Mouse (Mus musculus) myocyte (in vitro differentiated cells): ENCODE data around the gene Olfr750. TPM values are rescaled to one million over a fixed set of nuclear protein-coding genes. Genes with fewer than 3 reads are reported as not detected.

Experiments used
- H3K27me3 ChIP-seq: one replicate; pipeline ENCODE4 v1.6.1; 2011; ENCODE audit not compliant: control insufficient read depth, insufficient read depth, insufficient read length
- H3K36me3 ChIP-seq: one replicate; pipeline ENCODE4 v1.6.1; 2011; ENCODE audit not compliant: control insufficient read depth, insufficient read depth
- H3K4me2 ChIP-seq: one replicate; pipeline ENCODE4 v1.6.1; 2011; ENCODE audit warnings: low read depth, control low read depth
- H3K4me3 ChIP-seq: one replicate; pipeline ENCODE4 v1.5.1; 2011; ENCODE audit warnings: mild to moderate bottlenecking, control low read depth, moderate library complexity
- H3K79me2 ChIP-seq: one replicate; pipeline ENCODE4 v1.6.1; 2011; ENCODE audit not compliant: control insufficient read depth, insufficient read depth
- H3ac ChIP-seq: one replicate; pipeline ENCODE4 v1.6.1; 2011; ENCODE audit not compliant: control insufficient read depth, insufficient read length
- CEBPB ChIP-seq: IDR thresholded peaks from 2 replicates; pipeline ENCODE4 v1.6.1; 2011; ENCODE audit warnings: mild to moderate bottlenecking, moderate library complexity; ENCODE audit not compliant: poor library complexity, insufficient read depth, severe bottlenecking
- E2F4 ChIP-seq: IDR thresholded peaks from one replicate; pipeline ENCODE4 v1.6.1; 2011; ENCODE audit warnings: mild to moderate bottlenecking, control low read depth, moderate library complexity; ENCODE audit not compliant: insufficient read depth
- MAX ChIP-seq: IDR thresholded peaks from one replicate; pipeline ENCODE4 v1.6.1; 2011; ENCODE audit warnings: low read depth, mild to moderate bottlenecking, control low read depth
- MYOD1 ChIP-seq, 3 experiments: IDR thresholded peaks; one replicate each; pipeline ENCODE4 v1.6.1; 2011; ENCODE audit warnings: control low read depth in 2 of 3, low read depth in 2 of 3, mild to moderate bottlenecking in 2 of 3, moderate library complexity in 1 of 3; ENCODE audit not compliant: insufficient read length in 2 of 3, control insufficient read depth in 1 of 3
- MYOG ChIP-seq, 3 experiments: IDR thresholded peaks; one replicate each; pipeline ENCODE4 v1.6.1; 2011; ENCODE audit warnings: control low read depth in 2 of 3, low read depth in 2 of 3, mild to moderate bottlenecking in 2 of 3; ENCODE audit not compliant: insufficient read length in 2 of 3, control insufficient read depth in 1 of 3, insufficient read depth in 1 of 3
- POLR2A ChIP-seq: IDR thresholded peaks from one replicate; pipeline ENCODE4 v1.6.1; 2011; ENCODE audit warnings: low read depth, mild to moderate bottlenecking, control low read depth, moderate library complexity; ENCODE audit not compliant: insufficient read length
- POLR2AphosphoS2 ChIP-seq: IDR thresholded peaks from one replicate; pipeline ENCODE4 v1.6.1; 2011; ENCODE audit warnings: low read depth, control low read depth; ENCODE audit not compliant: insufficient read length
- REST ChIP-seq: IDR thresholded peaks from one replicate; pipeline ENCODE4 v1.6.1; 2011; ENCODE audit warnings: mild to moderate bottlenecking, control low read depth, moderate library complexity; ENCODE audit not compliant: insufficient read depth, insufficient read length
- SRF ChIP-seq: IDR thresholded peaks from one replicate; pipeline ENCODE4 v1.6.1; 2011; ENCODE audit warnings: low read depth; ENCODE audit not compliant: control insufficient read depth, insufficient read length
- TCF12 ChIP-seq: IDR thresholded peaks from one replicate; pipeline ENCODE4 v1.6.1; 2011; ENCODE audit warnings: mild to moderate bottlenecking, control low read depth; ENCODE audit not compliant: poor library complexity, insufficient read depth, severe bottlenecking
- TCF3 ChIP-seq: IDR thresholded peaks from one replicate; pipeline ENCODE4 v1.6.1; 2011; ENCODE audit warnings: low read depth, control low read depth; ENCODE audit not compliant: insufficient read length
- USF1 ChIP-seq: IDR thresholded peaks from one replicate; pipeline ENCODE4 v1.6.1; 2011; ENCODE audit warnings: low read depth, mild to moderate bottlenecking, control low read depth, moderate library complexity
- polyA plus RNA-seq: library from polyadenylated mRNA; unstranded; fragments of >200 nt; fragmentation: generic; extraction: Trizol; gene quantifications from one replicate; pipeline ENCODE4 v1.2.1, GENCODE M21; 2012; ENCODE audit warnings: missing spikeins

The Olfr750 gene
- polyA plus RNA-seq, 1 experiment = not detected

DNA sequence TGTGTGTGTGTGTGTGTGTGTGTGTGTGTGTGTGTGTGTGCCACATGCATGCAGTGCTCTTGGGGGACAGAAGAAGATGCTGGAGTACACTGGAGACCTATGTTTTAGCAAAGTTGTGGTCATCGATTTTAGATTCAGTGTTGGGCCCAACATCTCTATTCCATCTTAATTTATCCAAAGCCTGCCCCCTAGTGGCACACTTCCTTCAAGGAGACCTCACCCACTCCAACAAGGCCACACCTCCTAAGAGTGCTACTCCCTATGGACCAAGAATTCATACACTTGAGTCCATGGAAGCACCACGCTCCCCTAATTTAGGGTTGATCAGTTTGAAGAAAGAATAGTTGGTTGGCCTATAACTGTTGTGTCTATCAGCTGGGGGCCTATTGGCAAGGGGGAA, 4.6 kb downstream of the Olfr750 start:
- no peaks in the 10 kb centered on the region for H3K36me3 ChIP-seq
- H3K4me3 ChIP-seq = no peak overlapping the region
- H3K27me3 ChIP-seq = no peaks in the 10 kb centered on the region
- TF ChIP-seq TCF3 (no peak), MAX (no peak), SRF (no peak), CEBPB (no peak), E2F4 (no peak), USF1 (no peak), POLR2AphosphoS2 (no peak), TCF12 (no peak), POLR2A (no peak), REST (no peak)
- H3K4me2 ChIP-seq = no peak overlapping the region
- no peak overlapping the region for H3ac ChIP-seq
- no peaks in the 10 kb centered on the region for H3K79me2 ChIP-seq

- no peak overlapping the region for H3K4me2 ChIP-seq
- no peaks in the 10 kb centered on the region for H3K79me2 ChIP-seq
- no peak for TF ChIP-seq MAX
- no peak for TF ChIP-seq REST
- TF ChIP-seq POLR2AphosphoS2 = no peak
- H3ac ChIP-seq = no peak overlapping the region
- no peaks in the 10 kb centered on the region for H3K36me3 ChIP-seq
- no peak overlapping the region for H3K4me3 ChIP-seq
- no peaks in the 10 kb centered on the region for H3K27me3 ChIP-seq
Measured at GRCm38 (mm10) chr14:51068956-51069355, 5.3 kb downstream of the Olfr750 start.

DNA sequence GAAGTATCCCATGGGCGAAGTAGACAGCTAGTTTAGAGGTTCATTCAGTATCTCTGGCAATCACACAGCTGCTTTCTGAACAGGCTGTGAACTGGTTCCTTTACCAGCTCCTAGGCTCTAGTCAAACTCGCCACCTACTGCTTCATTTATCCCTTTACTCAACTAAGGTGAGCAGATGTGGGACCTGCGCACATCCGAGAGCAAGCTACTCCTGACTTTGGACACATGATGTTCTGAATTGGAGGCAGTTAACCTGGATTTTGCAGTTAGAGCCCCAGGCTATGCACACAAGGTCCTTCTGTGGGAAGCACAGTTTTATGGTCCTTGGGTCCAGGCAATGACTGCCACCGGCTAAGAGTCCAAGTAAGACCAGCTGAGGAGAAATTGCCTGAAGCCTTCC, 13.5 kb downstream of the Olfr750 start:
- H3ac ChIP-seq = no peak overlapping the region
- no peaks in the 10 kb centered on the region for H3K79me2 ChIP-seq
- no peak for TF ChIP-seq CEBPB
- TF ChIP-seq MYOD1 (IDR thresholded peaks at IDR 0.05; ENCODE audit: control insufficient read depth in 1 of 3, insufficient read length in 2 of 3, low read depth in 2 of 3) = no peak
- TF ChIP-seq MYOG (IDR thresholded peaks at IDR 0.05; ENCODE audit: control insufficient read depth in 1 of 3, insufficient read depth in 1 of 3, insufficient read length in 2 of 3, low read depth in 2 of 3) = no peak
- no peak for TF ChIP-seq REST
- TF ChIP-seq MAX = no peak
- no peak for TF ChIP-seq SRF
- no peak for TF ChIP-seq TCF12
- no peak for TF ChIP-seq TCF3
- no peak for TF ChIP-seq POLR2AphosphoS2
- no peak for TF ChIP-seq POLR2A
- no peak for TF ChIP-seq USF1
- TF ChIP-seq E2F4 = no peak
- no peak overlapping the region for H3K4me3 ChIP-seq
- no peak overlapping the region for H3K4me2 ChIP-seq
- no peaks in the 10 kb centered on the region for H3K27me3 ChIP-seq
- no peaks in the 10 kb centered on the region for H3K36me3 ChIP-seq

DNA sequence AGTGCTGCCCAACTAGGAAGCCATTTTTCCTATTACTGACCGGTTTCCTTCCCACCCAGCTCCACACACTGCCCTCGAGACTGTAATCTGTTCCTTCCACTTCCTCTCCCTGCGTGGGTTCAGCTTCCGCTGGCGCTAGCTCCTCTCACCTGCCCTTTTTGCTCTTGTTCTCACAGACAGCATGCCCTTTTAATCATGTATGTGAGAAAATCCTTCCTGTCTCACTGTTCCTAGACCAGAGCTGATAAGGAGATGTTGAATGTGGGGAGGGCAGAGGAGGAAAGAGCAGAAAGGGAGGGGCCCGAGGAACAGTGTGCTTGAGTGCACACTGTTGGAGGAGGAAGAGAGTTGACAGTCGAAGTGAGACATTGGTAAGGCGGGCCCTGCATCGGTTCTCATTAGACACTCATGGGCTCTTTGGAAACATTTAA, 16.8 kb downstream of the Olfr750 start, which contains the start of gene Rnase12:
TSS of gene Rnase12 (minus strand) at position 261 of the 431 bp plus-strand sequence.
- no peak within 1 kb of the TSS for H3ac ChIP-seq
- H3K36me3 ChIP-seq = no peaks in the 10 kb centered on the region
- H3K27me3 ChIP-seq = no peaks in the 10 kb centered on the region
- no peak within 1 kb of the TSS for H3K4me3 ChIP-seq
- no peak within 1 kb of the TSS for H3K4me2 ChIP-seq
- TF ChIP-seq TCF12 (no peak), MAX (no peak), TCF3 (no peak), MYOG (IDR thresholded peaks at IDR 0.05; ENCODE audit: control insufficient read depth in 1 of 3, insufficient read depth in 1 of 3, insufficient read length in 2 of 3, low read depth in 2 of 3) (no peak), MYOD1 (IDR thresholded peaks at IDR 0.05; ENCODE audit: control insufficient read depth in 1 of 3, insufficient read length in 2 of 3, low read depth in 2 of 3) (no peak), SRF (no peak), POLR2AphosphoS2 (no peak), CEBPB (no peak), POLR2A (no peak), USF1 (no peak), REST (no peak), E2F4 (no peak)
- H3K79me2 ChIP-seq = no peaks in the 10 kb centered on the region

- Histone ChIP-seq H3K4me3 (no peak overlapping the region), H3K79me2 (no peaks in the 10 kb centered on the region), H3K4me2 (no peak overlapping the region), H3K36me3 (no peaks in the 10 kb centered on the region), H3ac (no peak overlapping the region), H3K27me3 (no peaks in the 10 kb centered on the region)
- TF ChIP-seq USF1 = no peak
- TF ChIP-seq MYOD1 (IDR thresholded peaks at IDR 0.05; ENCODE audit: control insufficient read depth in 1 of 3, insufficient read length in 2 of 3, low read depth in 2 of 3) = no peak
- TF ChIP-seq TCF12 = no peak
- no peak for TF ChIP-seq REST
- no peak for TF ChIP-seq SRF
- no peak for TF ChIP-seq TCF3
- no peak for TF ChIP-seq POLR2AphosphoS2
- no peak for TF ChIP-seq E2F4
- no peak for TF ChIP-seq MYOG (IDR thresholded peaks at IDR 0.05; ENCODE audit: control insufficient read depth in 1 of 3, insufficient read depth in 1 of 3, insufficient read length in 2 of 3, low read depth in 2 of 3)
- TF ChIP-seq POLR2A = no peak
- no peak for TF ChIP-seq MAX
- no peak for TF ChIP-seq CEBPB
Measured at GRCm38 (mm10) chr14:51054243-51055237, 19.7 kb downstream of the Olfr750 start.
